Mouse (Mus musculus): ENCODE data around the gene Amd1.

- no peak for TF ChIP-seq CTCF (IDR thresholded peaks at IDR 0.05; ENCODE audit: low read depth)
- no peak for TF ChIP-seq EP300 (IDR thresholded peaks at IDR 0.05; ENCODE audit: low read depth)
These were observed 17.7 kb downstream of the Amd1 start for GRCm38 (mm10) chr10:40284179-40284831.

Measured in liver, postnatal 0 days (tissue).